Mouse (Mus musculus) bone marrow macrophage, adult 2 months (primary cell): ENCODE measurements around the gene 4931406P16Rik. TPM values are rescaled to one million over a fixed set of nuclear protein-coding genes. Genes with fewer than 3 reads are reported as not detected.

Source experiments
- H3K27ac ChIP-seq: 2 replicates; pipeline ENCODE4 v1.5.1; 2012; ENCODE audit warnings: low read depth, low read length; ENCODE audit not compliant: insufficient read depth
- H3K4me1 ChIP-seq: 2 replicates; pipeline ENCODE4 v1.6.1; 2012; ENCODE audit warnings: low read length; ENCODE audit not compliant: control insufficient read depth, insufficient read depth
- H3K4me3 ChIP-seq: 2 replicates; pipeline ENCODE4 v1.5.1; 2012; ENCODE audit warnings: mild to moderate bottlenecking, low read length, moderate library complexity; ENCODE audit not compliant: insufficient read depth
- CTCF ChIP-seq: IDR thresholded peaks from 2 replicates; pipeline ENCODE4 v1.5.1; 2012; ENCODE audit warnings: low read depth, mild to moderate bottlenecking, low read length, moderate library complexity
- POLR2A ChIP-seq: IDR thresholded peaks from 2 replicates; pipeline ENCODE4 v1.6.1; 2012; ENCODE audit warnings: mild to moderate bottlenecking, low read depth, low read length, borderline replicate concordance
- polyA plus RNA-seq: library from polyadenylated mRNA; stranded (reverse); fragments of >200 nt; gene quantifications from 2 replicates; pipeline ENCODE4 v1.2.4, GENCODE M21; 2012; ENCODE audit not compliant: missing spikeins, insufficient read depth, insufficient read length

4931406P16Rik gene
- polyA plus RNA-seq, 1 experiment, result 18.4 TPM

- Histone ChIP-seq H3K4me1 (peaks cover 14% of the 10 kb centered on the region), H3K27ac (no peak overlapping the region), H3K4me3 (no peak overlapping the region)
- TF ChIP-seq CTCF (no peak), POLR2A (no peak)
Observed at GRCm38 (mm10) chr7:34258407-34258806, 54.9 kb downstream of the 4931406P16Rik start.

- TF ChIP-seq POLR2A, result no peak
- TF ChIP-seq CTCF, result no peak
- H3K27ac ChIP-seq, result no peak overlapping the region
- H3K4me1 ChIP-seq, result peaks cover 14% of the 10 kb centered on the region
- no peak overlapping the region for H3K4me3 ChIP-seq
Observed at GRCm38 (mm10) chr7:34257279-34257678, 56.1 kb downstream of the 4931406P16Rik start.

GRCm38 (mm10) chr7:34255916-34256315, 57.4 kb downstream of the 4931406P16Rik start:
- no peak overlapping the region for H3K27ac ChIP-seq
- no peak overlapping the region for H3K4me3 ChIP-seq
- TF ChIP-seq POLR2A, result no peak
- TF ChIP-seq CTCF, result no peak
- H3K4me1 ChIP-seq, result peaks cover 15% of the 10 kb centered on the region

GRCm38 (mm10) chr7:34255137-34255536, 58.2 kb downstream of the 4931406P16Rik start:
- no peak for TF ChIP-seq CTCF
- no peak for TF ChIP-seq POLR2A
- Histone ChIP-seq H3K4me3 (no peak overlapping the region), H3K4me1 (peaks cover 15% of the 10 kb centered on the region), H3K27ac (no peak overlapping the region)

GRCm38 (mm10) chr7:34252030-34252429, 61.3 kb downstream of the 4931406P16Rik start:
- TF ChIP-seq CTCF (no peak), POLR2A (no peak)
- no peak overlapping the region for H3K27ac ChIP-seq

GRCm38 (mm10) chr7:34250738-34251137, 62.6 kb downstream of the 4931406P16Rik start, which contains the start of gene Gm6096:
Gm6096 (plus strand) TSS chr7:34251038.
- Histone ChIP-seq H3K4me1 (peaks cover 15% of the 10 kb centered on the region), H3K4me3 (no peak within 1 kb of the TSS), H3K27ac (no peak within 1 kb of the TSS)
- TF ChIP-seq CTCF (no peak), POLR2A (no peak)

More at GRCm38 (mm10) chr7:34252030-34252429, 61.3 kb downstream of the 4931406P16Rik start:
- H3K4me1 ChIP-seq, result peaks cover 15% of the 10 kb centered on the region
- H3K4me3 ChIP-seq, result no peak overlapping the region

- H3K4me3 ChIP-seq, result no peak overlapping the region
- TF ChIP-seq POLR2A (no peak), CTCF (no peak)
- H3K4me1 ChIP-seq, result 0 out of 2 replicates have a peak, but pooled peaks cover 2% of the 10 kb centered on the region
Observed at GRCm38 (mm10) chr7:34246870-34247499, 66.4 kb downstream of the 4931406P16Rik start.

GRCm38 (mm10) chr7:34242176-34242575, 71.2 kb downstream of the 4931406P16Rik start:
- Histone ChIP-seq H3K4me3 (no peak overlapping the region), H3K27ac (no peak overlapping the region), H3K4me1 (peaks cover 3% of the 10 kb centered on the region; the same call in 1 of the 2 replicates)
- TF ChIP-seq CTCF (no peak), POLR2A (no peak)

More at GRCm38 (mm10) chr7:34246870-34247499, 66.4 kb downstream of the 4931406P16Rik start:
- no peak overlapping the region for H3K27ac ChIP-seq

- Histone ChIP-seq H3K27ac (no peak overlapping the region), H3K4me3 (no peak overlapping the region), H3K4me1 (peaks cover 5% of the 10 kb centered on the region)
- no peak for TF ChIP-seq CTCF
- TF ChIP-seq POLR2A, result no peak
Observed at GRCm38 (mm10) chr7:34238086-34238485, 75.3 kb downstream of the 4931406P16Rik start.

- H3K4me1 ChIP-seq, result peaks cover 20% of the 10 kb centered on the region
- H3K4me3 ChIP-seq, result no peak overlapping the region
- TF ChIP-seq POLR2A, result no peak
- TF ChIP-seq CTCF, result no peak
- H3K27ac ChIP-seq, result no peak overlapping the region
Observed at GRCm38 (mm10) chr7:34235602-34236001, 77.7 kb downstream of the 4931406P16Rik start.
